In the genomic region with DNA sequence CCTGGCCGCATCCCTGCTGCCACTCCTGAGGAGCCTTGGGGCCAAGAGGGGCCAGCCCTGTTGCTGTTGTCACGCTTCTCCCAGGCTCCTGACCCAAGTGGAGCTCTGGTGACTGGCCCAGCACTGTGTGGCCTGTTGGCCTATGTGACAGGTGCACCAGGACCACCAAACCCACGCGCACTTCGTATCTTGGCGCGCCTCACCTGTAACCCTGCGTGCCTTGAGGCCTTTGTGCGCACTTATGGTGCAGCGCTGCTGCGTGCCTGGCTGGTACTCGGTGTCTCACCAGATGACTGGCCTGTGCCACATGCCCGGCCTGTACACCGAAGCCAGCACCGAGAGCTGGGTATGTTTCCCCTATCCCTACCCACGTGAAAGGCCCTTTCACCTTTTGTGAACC, we compare ENCODE assay signal across 34 mouse cellular contexts. TPM values are rescaled to one million over a fixed set of nuclear protein-coding genes. Genes with fewer than 3 reads are reported as not detected.
"Had no signal": no experiment of that assay in that cellular context is flagged by ENCODE, and none has a peak within 500 bp of the region (broad histone marks: within the 10 kb centered on the region; RNA-seq: fewer than 3 reads in every experiment).

No protein-coding gene starts in this region.

- ATAC-seq: hindbrain, embryonic 16.5 days; inflammation-experienced regulatory T-cells, adult 6 months; intestine, embryonic 15.5 days; intestine, postnatal 0 days had no signal

- H3K4me2 ChIP-seq: heart, embryonic 13.5 days; heart, embryonic 15.5 days; hindbrain, embryonic 12.5 days; hindbrain, embryonic 14.5 days; intestine, embryonic 15.5 days; limb, embryonic 12.5 days; liver, embryonic 11.5 days; liver, embryonic 13.5 days; liver, embryonic 15.5 days had no signal

- H3K9me3 ChIP-seq: heart, embryonic 13.5 days; heart, embryonic 15.5 days; hindbrain, embryonic 10.5 days; hindbrain, embryonic 12.5 days; intestine, embryonic 15.5 days; limb, embryonic 10.5 days; limb, embryonic 12.5 days; liver, embryonic 13.5 days; liver, embryonic 15.5 days had no signal

- H3K27ac ChIP-seq: gastrocnemius, adult 2 months; heart, adult 2 months; heart, embryonic 13.5 days; heart, embryonic 15.5 days; hindbrain, embryonic 10.5 days; hindbrain, embryonic 12.5 days; hindbrain, embryonic 14.5 days; intestine, embryonic 15.5 days; layer of hippocampus, adult 2 months; left cerebral cortex, adult 2 months; limb, embryonic 10.5 days; limb, embryonic 12.5 days; liver, embryonic 13.5 days; liver, embryonic 15.5 days had no signal

- H3K27me3 ChIP-seq: heart, embryonic 13.5 days; heart, embryonic 15.5 days; hindbrain, embryonic 12.5 days; intestine, embryonic 15.5 days; limb, embryonic 12.5 days; liver, embryonic 13.5 days had no signal

- H3K4me3 ChIP-seq: gastrocnemius, adult 2 months; heart, adult 2 months; heart, embryonic 13.5 days; heart, embryonic 15.5 days; hindbrain, embryonic 10.5 days; hindbrain, embryonic 12.5 days; intestine, embryonic 15.5 days; layer of hippocampus, adult 2 months; left cerebral cortex, adult 2 months; limb, embryonic 10.5 days; limb, embryonic 12.5 days; liver, embryonic 13.5 days; liver, embryonic 15.5 days had no signal

- DNase-seq: gastrocnemius, adult 2 months; gastrocnemius, postnatal 10 days; gastrocnemius, postnatal 25 days; heart, adult 2 months; heart, postnatal 4 days; kidney, adult 18-20 months; kidney, adult 8-10 months; kidney, postnatal 10 days; kidney, postnatal 4 days; liver; liver, embryonic 13.5 days had no signal

- H3K9ac ChIP-seq: heart, embryonic 15.5 days; hindbrain, embryonic 12.5 days; hindbrain, embryonic 14.5 days; intestine, embryonic 15.5 days; limb, embryonic 12.5 days; liver, embryonic 13.5 days; liver, embryonic 15.5 days had no signal

RNA-seq across cellular contexts. Expression of a gene that starts 23.1 kb away (rescaled TPM):
- total RNA-seq: gastrocnemius, adult 2 months; gastrocnemius, postnatal 10 days; gastrocnemius, postnatal 25 days; gastrocnemius, postnatal 4 days; granulocyte monocyte progenitor cell, adult 5-6 weeks; heart, adult 2 months; heart, postnatal 25 days; heart, postnatal 4 days; layer of hippocampus, adult 2 months; layer of hippocampus, postnatal 10 days; layer of hippocampus, postnatal 25 days; left cerebral cortex, adult 2 months; left cerebral cortex, postnatal 14 days; left cerebral cortex, postnatal 36 days had no signal
- polyA plus RNA-seq: heart, embryonic 13.5 days; heart, embryonic 15.5 days; hindbrain, embryonic 12.5 days; hindbrain, embryonic 14.5 days; inflammation-experienced regulatory T-cells, adult 6 months; intestine, postnatal 0 days; limb, embryonic 12.5 days had no signal

RNA-seq across cellular contexts. Expression of a gene that starts 36.1 kb away (rescaled TPM):
- polyA plus RNA-seq: hindbrain, embryonic 10.5 days; hindbrain, embryonic 14.5 days; kidney, embryonic 14.5 days had no signal
